Mouse (Mus musculus) testis, adult 2 months (tissue): Measurements from ENCODE around the gene Egfl8.

ENCODE experiments used
- CTCF ChIP-seq: fragments of 200-500 bp; IDR thresholded peaks from 2 replicates; pipeline ENCODE4 v1.5.1; 2012; ENCODE audit warnings: low read depth, mild to moderate bottlenecking, inconsistent platforms, low read length, moderate library complexity; ENCODE audit not compliant: control insufficient read depth, insufficient read depth, insufficient replicate concordance
- POLR2A ChIP-seq: fragments of 200-500 bp; IDR thresholded peaks from 2 replicates; pipeline ENCODE4 v1.6.1; 2012; ENCODE audit warnings: low read depth, mild to moderate bottlenecking, inconsistent platforms, low read length, moderate library complexity; ENCODE audit not compliant: control insufficient read depth

DNA sequence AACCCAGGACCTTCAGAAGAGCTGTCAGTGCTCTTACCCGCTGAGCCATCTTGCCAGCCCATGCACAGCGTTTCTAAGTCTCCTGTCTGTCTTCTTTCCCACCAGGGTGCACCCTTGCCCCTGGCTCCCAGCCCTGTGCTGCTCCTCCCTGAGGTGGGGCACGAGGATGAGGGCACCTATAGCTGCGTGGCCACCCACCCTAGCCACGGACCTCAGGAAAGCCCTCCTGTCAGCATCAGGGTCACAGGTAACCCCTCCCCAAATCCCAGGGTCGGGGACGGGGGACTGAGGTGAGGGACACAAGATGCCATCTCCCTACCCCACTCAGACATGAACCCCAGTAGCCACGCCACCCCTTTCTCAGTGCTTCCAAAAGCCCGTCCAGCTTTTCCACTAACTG lies 15.9 kb downstream of the Egfl8 start:
- no peak for TF ChIP-seq CTCF
- TF ChIP-seq POLR2A = no peak
